Mouse (Mus musculus) v-Abl transformed pro-B cells (cell line): Measurements from ENCODE around the gene Lrrc8a.

Source experiments
- in situ Hi-C, 2 experiments: fragments of 400-800 bp; cut with MboI; formaldehyde crosslinking; loops; one replicate each; pipeline ENCODE4 v1.15.1; 2025; ENCODE audit not compliant: unreplicated experiment in 2 of 2

Gene Lrrc8a

DNA sequence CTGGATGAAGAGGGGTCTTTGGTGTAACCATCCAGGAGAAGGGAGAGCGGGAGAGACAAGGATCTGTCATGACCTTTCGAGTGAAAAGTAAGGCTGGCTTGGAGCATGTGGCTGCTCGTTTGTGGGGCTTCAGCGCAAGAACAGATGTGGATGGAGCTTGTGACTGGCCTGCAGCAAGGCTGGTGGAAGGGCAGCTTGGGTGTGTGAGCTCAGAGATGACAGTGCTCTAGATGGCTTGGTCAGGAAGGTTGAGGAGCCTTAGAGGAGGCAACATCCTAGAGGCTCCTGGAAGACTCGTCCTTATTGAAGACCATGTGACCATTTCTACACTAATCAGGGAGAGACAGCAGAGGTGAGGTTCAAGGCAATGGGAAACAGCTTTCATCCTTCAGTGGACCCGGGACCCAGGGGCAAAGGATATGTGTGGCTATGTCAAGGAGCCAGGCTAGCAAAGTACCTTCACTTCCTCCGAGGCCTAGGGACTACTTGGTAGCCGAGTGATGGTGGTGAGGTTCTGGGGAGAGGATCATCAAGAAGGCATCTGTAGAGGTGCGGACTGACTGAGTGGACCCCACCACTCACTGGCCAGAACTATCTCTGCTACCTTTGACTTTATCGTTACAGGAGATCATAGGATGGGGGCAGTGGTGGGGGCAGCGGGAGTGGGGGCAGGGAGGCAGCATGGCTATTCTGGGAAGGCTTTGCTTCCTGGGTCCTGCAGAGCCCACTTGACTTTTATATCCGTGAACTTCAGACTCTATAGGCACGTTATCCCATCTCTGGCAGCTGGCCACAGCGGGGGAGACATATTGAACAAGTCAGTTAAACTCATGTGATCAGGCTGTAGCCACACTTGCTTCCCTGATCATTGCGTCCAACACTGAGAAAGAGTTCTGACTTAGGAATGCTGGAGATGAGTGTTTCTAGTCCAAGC lies 21.9 kb downstream of the Lrrc8a start:
- in situ Hi-C loops: loop anchor here in 1 of 2 experiments (5.0 kb wide), 1 partner anchor 87 kb away; the partner anchor contains the start of gene Endog

DNA sequence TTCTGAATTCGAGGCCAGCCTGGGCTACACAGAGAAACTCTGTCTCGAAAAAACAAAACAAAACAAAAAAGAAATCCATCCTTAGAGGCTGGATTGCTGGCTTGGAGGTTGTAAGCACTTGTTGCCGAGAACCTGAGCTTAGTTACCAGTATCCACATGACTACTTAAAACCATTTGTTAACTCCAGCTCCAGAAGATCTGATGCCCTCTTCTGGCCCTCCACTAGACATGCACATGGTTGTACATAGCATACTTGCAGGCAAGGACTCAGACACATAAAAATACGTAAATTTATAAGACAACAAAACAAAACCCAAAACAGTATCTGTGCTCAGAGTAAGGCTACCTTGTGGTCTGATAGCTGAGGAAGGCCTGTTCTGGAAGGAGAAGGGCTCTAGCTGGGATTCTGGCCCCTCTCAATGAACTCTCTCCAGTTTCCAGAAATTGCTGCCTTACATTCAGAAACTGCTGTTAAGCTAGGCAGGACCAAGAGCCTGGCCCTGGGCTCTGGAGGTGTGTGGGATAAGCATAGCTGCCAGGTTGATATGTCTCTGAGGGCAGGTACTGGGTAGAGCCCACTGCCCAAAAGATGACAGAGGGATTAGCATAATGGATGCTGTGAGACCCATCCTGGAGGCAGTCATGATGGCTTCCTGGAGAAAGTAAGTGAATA lies 23.7 kb downstream of the Lrrc8a start:
- in situ Hi-C loops: no loop called here

DNA sequence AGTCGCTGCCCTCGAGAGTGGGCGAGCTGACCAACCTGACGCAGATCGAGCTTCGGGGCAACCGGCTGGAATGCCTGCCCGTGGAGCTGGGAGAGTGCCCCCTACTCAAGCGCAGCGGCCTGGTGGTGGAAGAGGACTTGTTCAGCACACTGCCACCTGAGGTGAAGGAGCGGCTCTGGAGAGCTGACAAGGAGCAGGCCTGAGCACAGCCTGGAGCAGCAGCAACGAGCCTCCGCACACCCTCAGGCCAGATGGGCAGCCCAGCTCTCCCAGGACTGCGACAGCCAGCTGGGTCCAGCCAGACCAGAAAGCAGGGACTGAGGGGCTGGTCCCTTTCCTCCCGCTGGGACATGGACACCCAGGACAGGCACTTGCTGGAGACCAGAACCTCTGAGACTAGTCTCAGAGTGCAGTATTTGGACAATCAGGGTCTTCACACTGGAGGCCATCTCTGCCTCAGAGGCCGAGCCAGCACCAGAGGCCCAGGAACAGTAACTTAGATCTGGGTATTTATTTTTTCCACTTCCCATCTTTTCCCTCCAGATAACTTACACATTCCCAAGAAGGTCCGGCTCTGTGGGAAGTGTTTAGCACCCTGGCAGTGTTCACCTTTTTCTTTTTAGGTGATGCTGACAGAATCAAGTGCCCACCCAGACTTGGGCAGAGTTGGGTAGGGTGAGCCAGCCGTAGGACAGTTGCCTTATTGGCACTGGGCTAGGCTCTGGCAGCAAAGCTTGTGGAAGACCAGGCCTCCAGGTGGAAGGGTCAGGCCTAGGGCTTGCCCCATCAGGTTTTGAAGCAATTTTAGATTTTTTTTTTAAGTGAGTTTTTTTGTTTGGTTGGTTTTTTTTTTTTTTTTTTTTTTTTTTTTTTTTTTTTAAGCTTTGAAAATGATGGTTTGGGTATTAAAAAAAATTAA lies 24.7 kb downstream of the Lrrc8a start:
- in situ Hi-C loops: no loop called here

DNA sequence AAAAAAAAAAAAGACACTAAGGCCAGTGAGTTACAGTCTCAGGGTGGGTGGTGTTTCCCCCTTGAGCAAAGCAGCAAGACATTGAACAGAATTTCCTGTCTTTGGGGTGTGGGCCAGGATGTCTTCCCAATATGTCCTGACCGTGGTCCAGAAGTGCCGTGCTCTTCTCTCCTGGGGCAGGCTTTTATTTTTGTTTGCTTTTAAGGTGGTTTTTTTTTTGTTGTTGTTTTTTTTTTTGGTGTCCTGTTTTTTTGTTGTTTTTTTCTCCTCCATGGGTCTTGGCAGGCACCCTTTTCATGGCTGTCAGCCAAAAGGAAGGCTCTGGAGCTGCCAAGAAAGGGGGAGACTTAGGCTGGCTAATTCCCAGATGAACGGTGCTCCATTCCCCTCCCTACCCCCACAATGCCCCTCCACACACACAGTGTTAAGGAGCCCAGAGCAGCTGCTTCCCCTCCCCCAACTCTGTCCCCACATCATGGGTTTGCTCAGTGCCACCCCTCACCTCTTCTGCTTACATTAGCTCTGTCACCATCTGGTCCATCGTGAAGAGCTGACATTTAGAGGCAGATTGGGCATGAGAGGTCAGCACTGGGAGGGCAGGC lies 25.4 kb downstream of the Lrrc8a start:
- in situ Hi-C loops: no loop called here

DNA sequence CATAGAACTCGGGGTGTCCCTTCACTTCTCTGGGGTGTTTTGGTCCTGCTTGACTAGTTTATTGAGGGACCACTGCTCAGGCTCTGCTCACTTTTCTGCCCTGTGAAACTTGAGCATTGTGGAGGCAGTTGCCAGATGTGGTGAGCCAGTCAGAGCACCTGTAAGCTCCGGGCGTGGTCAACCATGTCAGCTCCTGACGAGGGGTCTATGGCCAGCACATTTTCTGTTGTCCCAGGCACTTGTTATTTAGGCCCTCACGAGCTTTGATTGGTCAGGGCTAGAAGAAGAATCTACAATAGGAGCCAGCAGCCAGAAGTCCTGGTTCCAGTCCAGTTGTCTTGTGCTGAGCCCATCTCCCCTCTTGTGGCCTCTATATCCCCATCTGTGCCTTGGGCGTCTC lies 26.3 kb downstream of the Lrrc8a start:
- in situ Hi-C loops: no loop called here

DNA sequence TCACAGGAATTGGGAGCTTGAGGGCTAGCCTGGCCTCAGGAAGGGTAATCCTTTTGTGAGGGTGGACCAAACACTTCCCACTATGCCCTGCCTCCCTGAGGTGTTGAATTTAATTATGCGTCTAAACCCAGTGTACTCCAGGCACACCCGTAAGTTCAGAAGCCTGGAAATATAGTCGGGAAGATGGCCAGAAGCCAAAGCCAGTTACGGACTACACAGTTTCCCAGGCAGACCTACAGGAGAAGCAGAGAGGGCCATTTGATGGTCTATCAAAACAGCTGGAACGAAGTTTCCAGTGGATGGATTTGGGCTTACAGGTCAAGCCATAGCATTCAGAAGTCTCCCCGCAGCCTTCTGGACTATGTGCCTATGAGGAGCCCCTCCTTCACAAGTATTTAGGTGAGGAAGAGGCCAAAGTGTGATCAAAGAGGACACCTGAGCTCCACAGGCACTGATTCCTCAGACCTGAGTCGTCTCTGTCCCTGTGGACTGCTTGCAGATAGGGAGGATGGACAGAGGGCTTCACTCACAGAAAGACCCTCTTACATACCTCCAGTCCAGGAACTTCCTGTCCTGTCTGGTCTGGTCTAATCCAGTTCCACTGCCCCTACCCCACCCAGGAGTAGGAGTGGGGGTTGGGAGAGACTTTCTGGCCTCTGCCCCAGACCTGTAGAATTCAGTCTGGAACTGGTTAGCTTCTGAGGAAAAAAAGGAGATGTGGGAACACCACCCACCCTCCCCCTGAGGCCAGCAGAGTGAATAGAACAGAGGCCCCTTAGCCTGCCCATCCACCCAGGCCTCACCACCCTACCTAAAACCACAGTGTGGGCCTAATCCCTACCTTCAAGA lies 27.4 kb downstream of the Lrrc8a start:
- in situ Hi-C loops: loop anchor here in 1 of 2 experiments (5.0 kb wide), 1 partner anchor 73 kb away; no protein-coding TSS in a partner anchor

DNA sequence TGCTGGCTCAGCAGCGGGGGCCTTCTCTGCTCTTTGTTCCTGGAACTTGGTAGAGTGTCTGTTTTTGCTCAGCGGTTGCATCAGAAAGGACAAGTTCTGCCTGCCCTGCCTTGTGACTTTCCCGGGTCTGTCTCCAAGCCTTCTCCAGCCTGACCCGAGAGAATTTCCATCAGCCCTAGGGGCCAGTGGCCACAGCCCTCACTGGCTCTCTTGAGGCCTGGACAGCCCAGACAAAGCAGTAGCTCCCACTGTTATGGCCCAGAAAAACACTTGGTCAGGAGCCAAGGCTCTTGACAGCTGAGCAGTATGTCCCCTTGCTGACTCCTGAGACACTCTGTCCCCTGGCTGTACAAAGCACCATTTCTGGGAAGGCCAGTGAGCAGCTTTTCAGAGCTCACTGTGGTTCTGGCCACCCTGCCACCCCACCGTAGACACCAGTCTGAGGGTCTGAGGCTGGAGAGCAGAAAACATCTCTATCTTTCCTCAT lies 28.3 kb downstream of the Lrrc8a start, which contains the start of gene Phyhd1:
Phyhd1 (plus strand) TSS at position 437 of the 487 bp plus-strand sequence.
- in situ Hi-C loops: loop anchor here in 1 of 2 experiments (5.0 kb wide), 1 partner anchor 74 kb away; no protein-coding TSS in a partner anchor

DNA sequence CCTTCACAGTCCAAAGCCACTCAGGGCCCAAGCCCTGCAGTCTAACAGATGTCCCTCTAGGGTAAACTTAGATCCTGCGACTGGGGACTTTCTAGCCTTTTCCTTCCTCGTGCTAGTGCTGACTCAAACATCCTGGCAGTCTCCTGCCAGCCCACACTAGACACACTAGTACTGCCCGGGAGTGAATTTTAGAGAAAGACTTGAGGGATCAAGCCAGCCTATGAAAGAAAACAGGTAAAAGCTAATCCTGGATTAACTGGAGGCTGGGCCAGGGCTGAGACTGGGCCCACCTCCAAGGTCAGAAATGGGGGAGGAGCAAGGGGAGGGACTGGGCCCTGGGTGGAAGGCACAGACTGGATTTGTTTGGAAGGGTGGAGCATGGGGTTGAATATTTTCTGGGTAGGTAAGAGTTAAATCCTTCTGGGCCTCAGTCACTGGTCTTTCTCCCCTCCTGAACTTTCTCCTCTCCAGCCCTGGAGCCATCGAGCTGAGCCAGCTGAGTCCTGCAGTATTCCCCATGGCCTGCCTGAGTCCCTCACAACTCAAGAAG lies 29.0 kb downstream of the Lrrc8a start:
- in situ Hi-C loops: loop anchor here in 1 of 2 experiments (5.0 kb wide), 1 partner anchor 74 kb away; no protein-coding TSS in a partner anchor

DNA sequence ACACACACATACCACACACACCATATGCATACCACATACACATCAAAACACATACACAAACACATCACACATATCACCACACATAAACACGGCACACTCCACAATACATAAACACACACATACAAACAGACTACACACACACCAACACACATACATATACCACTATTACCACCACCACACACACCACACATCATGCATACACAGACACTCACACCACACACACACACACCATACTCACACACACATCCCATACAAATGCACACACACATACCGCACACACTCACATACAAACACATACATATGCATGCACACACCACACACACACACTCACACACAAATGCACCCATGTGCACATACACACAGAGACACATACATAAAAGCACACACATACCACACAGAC lies 30.0 kb downstream of the Lrrc8a start:
- in situ Hi-C loops: loop anchor here in 1 of 2 experiments (5.0 kb wide), 1 partner anchor 75 kb away; no protein-coding TSS in a partner anchor

DNA sequence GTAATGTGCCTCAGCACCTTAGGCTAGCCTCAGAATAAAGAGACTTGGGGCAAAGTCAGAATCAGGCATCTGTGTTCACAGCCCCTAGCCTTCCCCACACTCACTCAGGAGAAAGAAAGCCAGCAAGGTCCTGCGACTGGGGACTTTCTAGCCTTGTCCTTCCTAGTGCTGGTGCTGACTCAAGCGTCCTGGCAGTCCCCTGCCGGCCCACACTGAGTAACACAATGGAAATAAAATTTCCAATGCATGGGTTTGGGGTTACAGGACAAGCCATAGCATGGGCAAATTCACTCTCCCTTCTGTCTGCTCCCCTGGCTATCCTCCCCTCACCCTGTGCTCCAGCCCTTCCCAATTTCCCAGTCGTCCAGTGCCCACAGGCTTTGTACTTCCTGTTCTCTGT lies 30.9 kb downstream of the Lrrc8a start:
- in situ Hi-C loops: loop anchor here in 1 of 2 experiments (5.0 kb wide), 1 partner anchor 76 kb away; no protein-coding TSS in a partner anchor

DNA sequence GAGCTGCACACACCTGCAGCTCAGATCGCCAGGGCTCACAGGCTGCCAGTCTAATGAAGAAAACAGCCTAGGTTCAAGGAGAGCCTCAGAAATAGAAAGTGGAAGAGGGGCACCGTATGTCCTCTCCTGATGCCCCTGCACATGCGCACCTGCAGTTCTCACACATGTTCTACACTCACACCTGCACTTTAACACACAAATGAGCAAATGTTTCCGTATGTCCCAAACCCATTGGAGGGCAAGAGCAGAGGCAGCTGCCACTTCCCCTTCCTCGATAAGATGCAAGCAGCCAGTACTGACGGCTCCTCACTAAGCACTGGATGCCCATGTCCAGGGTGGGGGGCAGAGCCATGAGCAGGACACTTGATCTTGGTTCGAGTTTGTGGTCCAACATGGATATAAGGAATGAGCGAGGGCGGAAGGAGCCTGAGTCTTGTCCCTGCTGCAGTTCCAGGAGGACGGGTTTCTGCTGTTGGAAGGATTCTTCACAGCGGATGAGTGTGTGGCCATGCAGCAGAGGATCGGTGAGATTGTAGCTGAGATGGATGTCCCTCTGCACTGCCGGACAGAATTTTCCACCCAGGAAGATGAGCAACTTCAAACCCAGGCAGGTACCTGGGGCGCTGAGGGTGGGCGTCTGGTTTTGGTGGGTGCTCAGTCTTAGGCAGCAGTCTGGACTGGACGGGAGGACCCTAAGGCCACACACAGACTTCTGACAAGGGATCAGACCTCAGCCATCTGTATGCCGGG lies 31.9 kb downstream of the Lrrc8a start:
- in situ Hi-C loops: loop anchor here in 1 of 2 experiments (5.0 kb wide), 1 partner anchor 77 kb away; no protein-coding TSS in a partner anchor

DNA sequence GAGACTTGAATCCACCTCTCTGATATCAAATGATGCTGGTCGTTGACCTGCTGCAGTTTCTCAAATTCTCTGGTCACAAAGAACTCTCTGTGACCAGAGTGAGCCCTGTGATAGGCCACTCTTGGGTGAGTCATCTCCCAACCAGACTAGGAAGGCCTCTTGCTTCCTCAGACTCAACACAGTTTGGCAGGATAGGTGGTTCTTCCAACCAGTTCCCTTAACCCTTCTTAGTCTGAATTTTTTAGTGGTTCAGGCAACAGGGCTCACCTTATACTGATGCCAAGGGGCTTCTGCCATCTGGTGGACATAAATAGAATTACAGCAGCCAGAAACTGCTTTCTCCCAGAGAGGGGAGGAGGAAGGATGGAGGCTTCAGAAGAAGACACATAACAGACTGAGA lies 32.6 kb downstream of the Lrrc8a start:
- in situ Hi-C loops: loop anchor here in 1 of 2 experiments (10.0 kb wide), 1 partner anchor 165 kb away; no protein-coding TSS in a partner anchor

DNA sequence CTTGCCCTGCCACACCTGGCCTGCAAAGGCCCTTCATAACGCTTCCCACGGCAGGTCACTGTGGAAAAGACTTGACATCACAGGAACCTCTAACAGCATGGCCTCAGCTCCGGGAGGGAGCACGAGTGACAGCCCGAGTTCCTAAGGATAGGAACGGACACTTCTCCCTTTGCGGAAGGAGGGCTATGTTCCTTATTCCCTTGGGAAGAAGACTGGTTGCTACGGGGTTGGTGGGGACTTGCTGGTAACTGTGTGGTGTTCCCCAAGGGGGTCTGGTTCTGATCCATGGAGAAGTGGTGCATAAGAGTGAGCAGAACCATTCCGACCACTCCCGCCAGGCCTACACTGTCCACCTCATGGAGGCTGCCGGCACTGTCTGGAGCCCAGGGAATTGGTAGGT lies 43.2 kb downstream of the Lrrc8a start, which contains the start of gene Gm28038:
Gm28038 (plus strand) TSS at position 301 of the 400 bp plus-strand sequence.
- in situ Hi-C loops: no loop called here

DNA sequence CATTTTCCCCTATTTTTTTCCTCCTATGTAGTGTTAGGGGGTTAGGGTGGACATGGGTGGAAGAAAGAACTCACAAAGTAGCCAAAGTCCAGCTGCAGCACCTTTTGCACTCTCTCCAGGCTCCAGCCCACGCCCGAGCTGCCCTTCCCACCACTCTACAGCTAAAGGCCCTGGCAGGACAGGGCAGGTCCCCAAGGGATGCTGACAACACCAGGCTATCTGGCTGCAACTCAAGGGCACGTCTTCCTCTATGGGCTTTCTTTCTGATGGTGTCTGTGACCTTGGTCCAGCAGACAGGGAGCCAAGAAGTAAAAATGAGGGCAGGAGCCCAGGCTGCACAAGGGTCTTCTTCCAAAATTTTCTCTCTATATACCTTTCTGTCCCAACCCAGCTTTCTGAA lies 44.1 kb downstream of the Lrrc8a start:
- in situ Hi-C loops: no loop called here

DNA sequence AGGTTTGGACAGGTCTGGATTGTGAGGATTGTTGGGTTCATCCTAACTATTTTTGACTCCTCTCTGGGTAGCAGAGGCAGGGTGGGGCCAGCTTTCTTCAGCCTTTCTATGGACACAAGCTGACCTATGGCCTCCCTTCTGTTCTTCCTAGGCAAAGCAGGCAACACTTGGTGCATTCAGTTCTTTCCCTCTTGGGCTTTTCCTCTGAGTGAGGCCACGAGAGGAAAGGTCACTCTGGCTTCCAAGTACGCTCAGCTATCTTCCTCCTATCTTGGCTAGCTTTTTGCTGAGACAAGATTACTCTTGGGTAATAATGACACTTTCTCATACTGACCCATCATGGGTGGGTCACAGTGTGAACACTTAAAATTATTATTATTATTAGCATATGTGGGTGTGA lies 45.7 kb downstream of the Lrrc8a start:
- in situ Hi-C loops: no loop called here

DNA sequence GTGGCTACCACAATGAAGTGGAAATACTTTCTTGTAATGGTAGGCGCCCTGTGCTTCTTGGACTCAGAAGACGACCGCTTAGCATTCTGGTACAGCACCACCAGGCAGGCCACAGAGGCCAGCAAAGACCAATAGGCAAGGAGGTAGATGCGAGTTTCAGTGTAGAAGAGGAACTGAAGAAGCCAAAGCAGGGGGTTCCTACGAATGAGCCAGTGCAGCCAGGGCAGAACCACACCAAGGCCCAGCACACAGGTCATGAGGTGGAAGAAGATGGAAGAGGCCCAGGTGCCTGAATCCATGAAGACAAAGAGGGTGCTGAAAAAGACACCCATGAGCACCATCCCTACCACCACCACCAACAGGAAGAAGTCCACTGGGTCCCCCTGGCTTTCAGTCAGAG lies 47.5 kb downstream of the Lrrc8a start:
- in situ Hi-C loops: no loop called here

DNA sequence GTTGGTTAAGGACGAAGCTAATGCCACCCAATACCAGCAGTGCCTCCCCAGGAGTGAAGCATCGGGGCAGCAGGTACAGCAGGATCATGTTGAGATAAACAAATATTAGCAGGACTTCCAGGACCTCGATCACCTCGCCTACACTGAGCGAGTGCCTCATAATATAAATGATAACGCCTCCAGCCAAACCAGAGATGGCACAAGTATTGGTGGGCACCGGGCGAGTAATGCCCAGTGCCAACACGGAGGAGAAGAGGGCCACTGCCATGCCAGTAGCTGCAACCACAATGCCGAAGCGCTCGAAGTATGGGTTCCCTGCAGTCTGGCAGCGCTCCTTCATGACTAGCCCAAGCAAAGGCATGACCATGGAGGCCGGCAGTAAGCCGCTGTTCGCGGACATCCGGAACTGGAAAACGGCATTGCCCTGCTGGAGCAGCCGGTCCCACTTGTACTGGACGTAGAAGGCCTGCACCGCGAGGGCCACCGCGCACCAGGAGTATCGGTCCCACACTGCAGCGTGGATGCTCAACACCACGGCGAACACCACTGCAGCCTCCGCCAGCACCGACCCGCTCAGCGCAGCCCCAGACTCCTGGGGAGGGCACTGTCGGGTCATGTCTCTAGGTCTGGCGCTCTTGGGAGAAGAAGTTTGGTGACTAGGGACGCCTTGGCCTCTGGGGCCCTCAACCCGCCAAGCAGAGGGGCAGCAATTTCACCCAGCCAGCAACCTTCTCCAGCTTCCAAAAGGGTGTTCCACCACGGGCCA lies 48.1 kb downstream of the Lrrc8a start:
- in situ Hi-C loops: no loop called here
